Mouse (Mus musculus): ENCODE results near the gene Sesn3. TPM values are rescaled to one million over a fixed set of nuclear protein-coding genes. Genes with fewer than 3 reads are reported as not detected.

Gene Sesn3
- polyA plus RNA-seq, 1 experiment from 2014 or later, result 6.0 TPM

DNA sequence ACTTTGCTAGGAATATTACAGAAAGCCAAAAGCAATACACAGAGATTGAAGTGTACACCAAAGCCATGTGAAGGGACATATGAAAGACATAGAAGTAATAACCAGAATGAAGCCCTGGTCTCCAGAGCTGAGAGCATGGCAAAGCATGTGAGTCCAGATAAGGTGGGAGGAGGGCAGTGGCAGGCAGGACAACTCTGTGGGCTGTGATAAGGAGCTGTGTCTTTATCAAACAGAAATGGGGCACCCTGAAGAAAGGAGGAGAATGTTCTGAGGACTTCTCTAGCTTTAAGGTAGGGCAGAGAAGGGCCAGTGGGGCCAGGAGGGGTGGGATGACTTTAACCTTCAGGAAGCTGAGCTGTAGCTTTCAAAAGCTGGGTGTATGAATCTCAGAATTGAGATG is 94.4 kb downstream of the Sesn3 start:
- no peak for ATAC-seq
- no peaks in the 10 kb centered on the region for H3K4me1 ChIP-seq (ENCODE audit: insufficient read depth, low read depth, low read length)
- no peaks in the 10 kb centered on the region for H3K27me3 ChIP-seq (replicated peaks; ENCODE audit: insufficient read depth, low read length)
- H3K9ac ChIP-seq (replicated peaks; ENCODE audit: low read depth), result no peak overlapping the region
- H3K36me3 ChIP-seq (ENCODE audit: insufficient read depth, low read length), result no peaks in the 10 kb centered on the region
- H3K9me3 ChIP-seq (ENCODE audit: low read length), result no peaks in the 10 kb centered on the region
- DNase-seq (ENCODE audit: low spot score), result no peak
- H3K4me2 ChIP-seq (replicated peaks; ENCODE audit: low read depth, low read length), result no peak overlapping the region
- no peak overlapping the region for H3K4me3 ChIP-seq (ENCODE audit: low read depth, low read length)
- no peak overlapping the region for H3K27ac ChIP-seq (ENCODE audit: low read length)
- TF ChIP-seq EP300 (IDR thresholded peaks at IDR 0.05) (no peak), CTCF (IDR thresholded peaks at IDR 0.05) (no peak)

DNA sequence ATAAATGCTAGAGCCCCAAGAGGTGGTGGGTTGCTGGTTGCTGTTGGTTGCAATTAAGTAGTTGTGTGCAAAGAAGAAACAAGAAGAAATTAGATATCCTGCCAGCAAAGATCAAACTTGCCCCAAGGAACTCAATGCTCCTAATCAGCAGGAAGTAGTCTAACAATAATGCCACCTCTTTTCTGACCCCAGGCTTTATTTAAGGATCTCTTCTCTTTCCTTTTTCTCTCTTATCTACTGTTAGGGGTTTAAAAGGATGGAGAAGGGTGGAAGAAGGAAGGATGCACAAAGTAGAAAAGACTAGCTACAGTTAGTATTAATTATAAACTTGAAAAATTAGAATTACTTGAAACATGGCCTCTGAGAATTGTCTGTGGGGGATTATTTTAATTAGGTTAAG is 97.6 kb downstream of the Sesn3 start:
- Histone ChIP-seq H3K4me2 (replicated peaks; ENCODE audit: low read depth, low read length) (no peak overlapping the region), H3K4me1 (ENCODE audit: insufficient read depth, low read depth, low read length) (no peaks in the 10 kb centered on the region), H3K9me3 (ENCODE audit: low read length) (no peaks in the 10 kb centered on the region), H3K27ac (ENCODE audit: low read length) (no peak overlapping the region), H3K36me3 (ENCODE audit: insufficient read depth, low read length) (no peaks in the 10 kb centered on the region), H3K9ac (replicated peaks; ENCODE audit: low read depth) (no peak overlapping the region), H3K4me3 (ENCODE audit: low read depth, low read length) (no peak overlapping the region), H3K27me3 (replicated peaks; ENCODE audit: insufficient read depth, low read length) (no peaks in the 10 kb centered on the region)
- no peak for ATAC-seq
- TF ChIP-seq EP300 (IDR thresholded peaks at IDR 0.05) (no peak), CTCF (IDR thresholded peaks at IDR 0.05) (no peak)
- no peak for DNase-seq (ENCODE audit: low spot score)

DNA sequence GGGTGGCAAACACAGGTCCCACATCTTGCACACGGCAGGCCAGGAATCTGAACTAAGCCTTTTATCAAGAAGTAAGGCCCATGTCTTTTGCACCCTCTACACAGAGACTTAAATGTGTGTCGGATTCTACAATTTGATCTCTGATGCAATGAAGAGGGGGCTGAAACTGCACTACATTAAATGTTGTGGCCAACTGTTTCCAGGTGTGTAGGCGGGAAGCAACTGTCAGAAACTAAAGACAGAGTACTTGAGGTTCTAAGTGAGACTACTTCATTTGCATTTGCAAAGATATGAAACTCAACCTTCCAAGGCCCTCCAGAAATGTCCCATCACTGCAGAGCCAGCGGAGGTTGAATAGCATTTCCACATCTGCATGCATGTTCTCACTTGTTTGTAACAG is 101.3 kb downstream of the Sesn3 start:
- TF ChIP-seq CTCF (IDR thresholded peaks at IDR 0.05) (no peak), EP300 (IDR thresholded peaks at IDR 0.05) (no peak)
- Histone ChIP-seq H3K9ac (replicated peaks; ENCODE audit: low read depth) (no peak overlapping the region), H3K4me3 (ENCODE audit: low read depth, low read length) (no peak overlapping the region), H3K9me3 (ENCODE audit: low read length) (no peaks in the 10 kb centered on the region), H3K4me1 (ENCODE audit: insufficient read depth, low read depth, low read length) (no peaks in the 10 kb centered on the region), H3K36me3 (ENCODE audit: insufficient read depth, low read length) (no peaks in the 10 kb centered on the region), H3K27ac (ENCODE audit: low read length) (no peak overlapping the region), H3K27me3 (replicated peaks; ENCODE audit: insufficient read depth, low read length) (no peaks in the 10 kb centered on the region), H3K4me2 (replicated peaks; ENCODE audit: low read depth, low read length) (no peak overlapping the region)
- ATAC-seq (no peak), DNase-seq (ENCODE audit: low spot score) (no peak)
- WGBS, result 88% methylated on average over 4 of the region's 4 CpGs

DNA sequence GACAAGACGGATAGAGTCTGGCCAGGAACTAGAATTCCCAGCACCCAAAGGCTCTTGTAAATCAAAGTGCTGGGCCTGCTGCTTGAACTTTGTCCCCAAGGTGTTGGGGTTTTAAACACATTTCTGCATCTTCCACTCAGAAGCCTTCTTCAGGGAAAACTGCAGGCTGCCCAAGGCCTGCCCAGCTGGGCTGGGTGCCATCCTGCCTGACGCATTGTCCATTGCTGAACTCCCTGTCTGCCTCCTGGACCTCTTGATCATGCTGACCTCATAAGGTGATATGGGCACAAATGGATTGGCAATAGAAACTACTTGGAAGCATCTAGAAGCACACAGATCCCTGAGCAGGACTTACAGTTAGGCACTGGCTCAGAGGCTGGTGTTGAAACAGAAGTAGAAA is 103.3 kb downstream of the Sesn3 start:
- Histone ChIP-seq H3K9me3 (ENCODE audit: low read length) (no peaks in the 10 kb centered on the region), H3K27me3 (replicated peaks; ENCODE audit: insufficient read depth, low read length) (no peaks in the 10 kb centered on the region), H3K4me3 (ENCODE audit: low read depth, low read length) (no peak overlapping the region), H3K4me1 (ENCODE audit: insufficient read depth, low read depth, low read length) (peaks cover 5% of the 10 kb centered on the region; the same call in 1 of the 2 replicates), H3K27ac (ENCODE audit: low read length) (no peak overlapping the region), H3K4me2 (replicated peaks; ENCODE audit: low read depth, low read length) (no peak overlapping the region), H3K36me3 (ENCODE audit: insufficient read depth, low read length) (no peaks in the 10 kb centered on the region), H3K9ac (replicated peaks; ENCODE audit: low read depth) (no peak overlapping the region)
- DNase-seq (ENCODE audit: low spot score) (no peak), ATAC-seq (no peak)
- 67% methylated on average over 2 of the region's 2 CpGs for WGBS
- no peak for TF ChIP-seq CTCF (IDR thresholded peaks at IDR 0.05)
- no peak for TF ChIP-seq EP300 (IDR thresholded peaks at IDR 0.05)

DNA sequence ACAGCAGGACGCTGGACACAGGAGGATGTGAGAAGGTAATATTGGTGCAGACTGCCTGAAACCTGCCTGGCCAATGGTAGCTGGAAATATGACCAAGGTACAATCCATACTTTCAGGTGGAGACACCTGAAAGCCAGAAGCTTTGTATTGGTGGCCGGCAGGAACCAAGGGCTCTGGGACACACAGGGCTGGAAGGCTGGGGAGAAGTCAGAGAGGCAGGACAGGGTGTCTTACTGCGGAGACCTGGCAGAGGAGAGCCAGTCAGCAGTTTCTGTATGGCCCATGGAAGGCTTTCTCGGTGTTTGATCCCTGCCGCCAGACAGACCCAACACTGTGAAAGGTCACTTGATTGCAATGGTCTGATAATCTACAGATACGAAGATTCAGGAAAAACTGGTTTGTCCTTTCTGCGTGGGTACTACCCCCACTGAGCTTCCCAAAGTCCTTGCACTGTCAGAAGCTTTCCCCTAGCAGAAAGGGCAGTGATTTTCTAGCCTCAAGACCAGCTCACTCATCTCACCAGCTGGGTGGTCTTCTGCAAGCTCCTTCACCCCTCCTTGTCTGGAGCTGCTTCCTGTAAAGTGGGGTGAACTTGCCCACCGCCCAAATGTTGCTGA is 105.0 kb downstream of the Sesn3 start:
- Histone ChIP-seq H3K4me1 (ENCODE audit: insufficient read depth, low read depth, low read length) (peaks cover 5% of the 10 kb centered on the region; the same call in 1 of the 2 replicates), H3K9ac (replicated peaks; ENCODE audit: low read depth) (peak overlapping the region; percentile 71), H3K27me3 (replicated peaks; ENCODE audit: insufficient read depth, low read length) (no peaks in the 10 kb centered on the region), H3K27ac (ENCODE audit: low read length) (no peak overlapping the region), H3K4me3 (ENCODE audit: low read depth, low read length) (peak overlapping the region; percentile 67), H3K9me3 (ENCODE audit: low read length) (no peaks in the 10 kb centered on the region), H3K36me3 (ENCODE audit: insufficient read depth, low read length) (no peaks in the 10 kb centered on the region), H3K4me2 (replicated peaks; ENCODE audit: low read depth, low read length) (peak overlapping the region; percentile 99)
- no peak for TF ChIP-seq EP300 (IDR thresholded peaks at IDR 0.05)
- TF ChIP-seq CTCF (IDR thresholded peaks at IDR 0.05), result no peak
- no peak for ATAC-seq
- WGBS, result 23% methylated on average over 8 of the region's 8 CpGs
- peak; percentile 20 for DNase-seq (ENCODE audit: low spot score)

DNA sequence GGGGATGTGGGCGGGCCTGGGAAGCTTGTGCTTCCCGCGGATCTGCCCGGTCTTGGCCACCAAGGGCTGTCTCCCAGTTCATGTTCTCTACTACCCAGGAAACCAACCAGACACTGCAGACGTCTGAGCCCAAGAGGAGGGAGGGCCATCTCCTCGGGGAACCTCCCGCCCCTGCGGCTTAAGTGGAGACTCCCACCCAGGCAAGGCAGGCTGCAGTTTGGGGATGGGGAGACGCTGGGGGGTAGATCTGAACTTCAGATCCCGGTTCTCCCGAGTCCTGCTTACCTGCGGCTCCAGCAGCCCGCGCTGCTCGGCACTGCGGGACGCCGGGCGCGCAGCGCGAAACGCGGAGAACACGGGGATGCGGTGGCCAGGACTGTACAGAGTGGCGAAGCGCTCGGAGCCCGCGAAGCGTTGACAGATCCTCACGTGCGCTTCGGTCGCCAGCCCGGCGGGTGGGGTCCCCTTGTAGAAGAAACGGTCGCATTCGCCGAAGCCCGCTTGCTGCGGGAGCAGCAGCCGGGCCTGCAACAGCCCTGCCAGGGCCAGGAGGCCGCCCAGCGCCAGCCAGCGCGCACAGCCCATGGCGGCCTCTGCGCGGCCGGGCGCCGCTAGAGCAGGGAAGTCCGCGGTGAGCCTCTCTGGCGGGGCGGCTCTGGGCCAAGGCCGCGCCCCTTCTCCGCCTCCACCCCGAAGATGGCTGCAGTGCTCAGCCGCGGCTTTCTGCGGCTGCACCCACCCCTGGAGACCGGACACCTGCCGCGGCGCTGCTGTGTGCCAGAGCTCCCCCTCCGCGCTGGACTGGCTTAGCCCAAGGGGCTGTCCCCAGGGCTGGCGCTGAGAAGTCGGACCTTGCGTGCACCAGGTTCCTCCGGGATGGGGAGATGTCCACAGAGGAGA is 105.8 kb downstream of the Sesn3 start:
- Histone ChIP-seq H3K36me3 (ENCODE audit: insufficient read depth, low read length) (no peaks in the 10 kb centered on the region), H3K4me2 (replicated peaks; ENCODE audit: low read depth, low read length) (peak overlapping the region; percentile 99), H3K4me1 (ENCODE audit: insufficient read depth, low read depth, low read length) (peaks cover 5% of the 10 kb centered on the region; the same call in 1 of the 2 replicates), H3K27me3 (replicated peaks; ENCODE audit: insufficient read depth, low read length) (no peaks in the 10 kb centered on the region), H3K27ac (ENCODE audit: low read length) (peak overlapping the region; percentile 84), H3K9me3 (ENCODE audit: low read length) (no peaks in the 10 kb centered on the region), H3K9ac (replicated peaks; ENCODE audit: low read depth) (peak overlapping the region; percentile 71), H3K4me3 (ENCODE audit: low read depth, low read length) (peak overlapping the region; percentile 67)
- ATAC-seq, result peak; percentile 94
- TF ChIP-seq CTCF (IDR thresholded peaks at IDR 0.05) (peak; percentile 47), EP300 (IDR thresholded peaks at IDR 0.05) (no peak)
- peak; percentile 94 for DNase-seq (ENCODE audit: low spot score)
- 2% methylated on average over 68 of the region's 76 CpGs for WGBS

Data from lung, postnatal 0 days (tissue).